Mouse (Mus musculus) megakaryocyte, adult 5-6 weeks (primary cell): ENCODE data around the gene Olfr69. TPM values are rescaled to one million over a fixed set of nuclear protein-coding genes. Genes with fewer than 3 reads are reported as not detected.
"Not testable (repeated sequence)": the region's sequence is repeated elsewhere in the genome, so short reads cannot be mapped to it uniquely, and the experiment has no call there.

ENCODE experiments used
- ATAC-seq: 2 replicates; pipeline ENCODE4 v1.8.0; 2016; ENCODE audit warnings: mild to moderate bottlenecking, inconsistent platforms; ENCODE audit not compliant: poor library complexity, severe bottlenecking
- total RNA-seq, 2 experiments: library from RNA; stranded (forward) in 1 of 2; stranded (reverse) in 1 of 2; fragments of 153-499, 151-499 nt in 1 of 2; fragments of 221-1000, 200-1000 nt in 1 of 2; gene quantifications; 2 replicates each; pipeline versions ENCODE4 v1.2.3 to v1.2.4; 2015 to 2017

The Olfr69 gene
- total RNA-seq, 2 experiments from 2014 or later, result not detected

GRCm38 (mm10) chr7:103716398-103716797 is 55.0 kb downstream of the Olfr69 start:
- not testable (repeated sequence) for ATAC-seq

Other genes with a start within 250 kb of the Olfr69 start
Only the 30 nearest of the 32 such genes appear.
- not detected in 2 replicates for gene Olfr613, start 223.5 kb downstream of the Olfr69 start, total RNA-seq (2015)
- gene Olfr613, start 223.5 kb downstream of the Olfr69 start, total RNA-seq (2017), result not detected in 2 replicates
- not detected in 2 replicates for gene Olfr615, start 215.5 kb downstream of the Olfr69 start, total RNA-seq (2015)
- not detected in 2 replicates for gene Olfr615, start 215.5 kb downstream of the Olfr69 start, total RNA-seq (2017)
- gene Olfr616, start 202.5 kb downstream of the Olfr69 start, total RNA-seq (2015), result not detected in 2 replicates
- gene Olfr616, start 202.5 kb downstream of the Olfr69 start, total RNA-seq (2017), result not detected in 2 replicates
- not detected in 2 replicates for gene Olfr617, start 198.5 kb downstream of the Olfr69 start, total RNA-seq (2015)
- gene Olfr617, start 198.5 kb downstream of the Olfr69 start, total RNA-seq (2017), result not detected in 2 replicates
- not detected in 2 replicates for gene Olfr618, start 181.5 kb downstream of the Olfr69 start, total RNA-seq (2015)
- not detected in 2 replicates for gene Olfr618, start 181.5 kb downstream of the Olfr69 start, total RNA-seq (2017)
- gene Olfr619, start 171.0 kb downstream of the Olfr69 start, total RNA-seq (2015), result not detected in 2 replicates
- not detected in 2 replicates for gene Olfr619, start 171.0 kb downstream of the Olfr69 start, total RNA-seq (2017)
- gene Olfr620, start 159.1 kb downstream of the Olfr69 start, total RNA-seq (2015), result not detected in 2 replicates
- not detected in 2 replicates for gene Olfr620, start 159.1 kb downstream of the Olfr69 start, total RNA-seq (2017)
- not detected in 2 replicates for gene Olfr622, start 128.9 kb downstream of the Olfr69 start, total RNA-seq (2015)
- not detected in 2 replicates for gene Olfr622, start 128.9 kb downstream of the Olfr69 start, total RNA-seq (2017)
- gene Olfr623, start 107.9 kb downstream of the Olfr69 start, total RNA-seq (2015), result not detected in 2 replicates
- gene Olfr623, start 107.9 kb downstream of the Olfr69 start, total RNA-seq (2017), result not detected in 2 replicates
- 0.05 TPM in 1 of 2 replicates, not detected in the other for gene Olfr624, start 100.4 kb downstream of the Olfr69 start, total RNA-seq (2015)
- 0.15 TPM in 1 of 2 replicates, not detected in the other for gene Olfr624, start 100.4 kb downstream of the Olfr69 start, total RNA-seq (2017)
- not detected in 2 replicates for gene Olfr625-ps1, start 88.9 kb downstream of the Olfr69 start, total RNA-seq (2015)
- gene Olfr625-ps1, start 88.9 kb downstream of the Olfr69 start, total RNA-seq (2017), result not detected in 2 replicates
- not detected in 2 replicates for gene Olfr243, start 56.9 kb downstream of the Olfr69 start, total RNA-seq (2015)
- gene Olfr243, start 56.9 kb downstream of the Olfr69 start, total RNA-seq (2017), result not detected in 2 replicates
- not detected in 2 replicates for gene Olfr628, start 41.2 kb downstream of the Olfr69 start, total RNA-seq (2015)
- not detected in 2 replicates for gene Olfr628, start 41.2 kb downstream of the Olfr69 start, total RNA-seq (2017)
- gene Olfr629, start 26.7 kb downstream of the Olfr69 start, total RNA-seq (2015), result not detected in 2 replicates
- not detected in 2 replicates for gene Olfr629, start 26.7 kb downstream of the Olfr69 start, total RNA-seq (2017)
- not detected in 2 replicates for gene Olfr630, start 14.3 kb downstream of the Olfr69 start, total RNA-seq (2015)
- not detected in 2 replicates for gene Olfr630, start 14.3 kb downstream of the Olfr69 start, total RNA-seq (2017)
- not detected in 2 replicates for gene Olfr68, start 8.1 kb upstream of the Olfr69 start, total RNA-seq (2015)
- not detected in 2 replicates for gene Olfr68, start 8.1 kb upstream of the Olfr69 start, total RNA-seq (2017)
- not detected in 2 replicates for gene Olfr67, start 20.2 kb upstream of the Olfr69 start, total RNA-seq (2015)
- gene Olfr67, start 20.2 kb upstream of the Olfr69 start, total RNA-seq (2017), result not detected in 2 replicates
- 43.0 and 130 TPM in 2 replicates for gene Hbb-bt, start 42.4 kb upstream of the Olfr69 start, total RNA-seq (2015)
- 14.3 and 23.0 TPM in 2 replicates for gene Hbb-bt, start 42.4 kb upstream of the Olfr69 start, total RNA-seq (2017)
- gene Hbb-bs, start 56.5 kb upstream of the Olfr69 start, total RNA-seq (2015), result 106 and 274 TPM in 2 replicates
- 71.1 and 121 TPM in 2 replicates for gene Hbb-bs, start 56.5 kb upstream of the Olfr69 start, total RNA-seq (2017)
- not detected in 2 replicates for gene Hbb-bh2, start 68.9 kb upstream of the Olfr69 start, total RNA-seq (2015)
- not detected in 2 replicates for gene Hbb-bh2, start 68.9 kb upstream of the Olfr69 start, total RNA-seq (2017)
- gene Hbb-bh1, start 71.6 kb upstream of the Olfr69 start, total RNA-seq (2015), result not detected in 2 replicates
- not detected in 2 replicates for gene Hbb-bh1, start 71.6 kb upstream of the Olfr69 start, total RNA-seq (2017)
- gene Hbb-y, start 81.6 kb upstream of the Olfr69 start, total RNA-seq (2015), result not detected in 2 replicates
- not detected in 2 replicates for gene Hbb-y, start 81.6 kb upstream of the Olfr69 start, total RNA-seq (2017)
- gene Olfr66, start 114.7 kb upstream of the Olfr69 start, total RNA-seq (2015), result not detected in 2 replicates
- gene Olfr66, start 114.7 kb upstream of the Olfr69 start, total RNA-seq (2017), result not detected in 2 replicates
- gene Olfr64, start 122.9 kb upstream of the Olfr69 start, total RNA-seq (2015), result not detected in 2 replicates
- gene Olfr64, start 122.9 kb upstream of the Olfr69 start, total RNA-seq (2017), result not detected in 2 replicates
- gene Olfr65, start 131.9 kb upstream of the Olfr69 start, total RNA-seq (2015), result not detected in 2 replicates
- not detected in 2 replicates for gene Olfr65, start 131.9 kb upstream of the Olfr69 start, total RNA-seq (2017)
- gene Olfr631, start 157.2 kb upstream of the Olfr69 start, total RNA-seq (2015), result not detected in 2 replicates
- not detected in 2 replicates for gene Olfr631, start 157.2 kb upstream of the Olfr69 start, total RNA-seq (2017)
- gene Olfr632, start 162.8 kb upstream of the Olfr69 start, total RNA-seq (2015), result not detected in 2 replicates
- gene Olfr632, start 162.8 kb upstream of the Olfr69 start, total RNA-seq (2017), result not detected in 2 replicates
- gene Olfr633, start 172.8 kb upstream of the Olfr69 start, total RNA-seq (2015), result not detected in 2 replicates
- gene Olfr633, start 172.8 kb upstream of the Olfr69 start, total RNA-seq (2017), result not detected in 2 replicates
- gene Olfr635, start 199.6 kb upstream of the Olfr69 start, total RNA-seq (2015), result not detected in 2 replicates
- gene Olfr635, start 199.6 kb upstream of the Olfr69 start, total RNA-seq (2017), result not detected in 2 replicates
- not detected in 2 replicates for gene Olfr638, start 227.2 kb upstream of the Olfr69 start, total RNA-seq (2015)
- gene Olfr638, start 227.2 kb upstream of the Olfr69 start, total RNA-seq (2017), result not detected in 2 replicates